Mouse (Mus musculus) thymus, adult 2 months (tissue): ENCODE data around the gene Rspo1. TPM values are rescaled to one million over a fixed set of nuclear protein-coding genes. Genes with fewer than 3 reads are reported as not detected.
A peak's percentile ranks its signal among the peaks of the same experiment; 100 is the strongest.

Experiments
- DNase-seq: peaks from one replicate; pipeline ENCODE4 v3.0.0; 2021
- H3K27ac ChIP-seq: fragments of 200-500 bp; 2 replicates; pipeline ENCODE4 v1.5.1; 2012; ENCODE audit warnings: low read length, control low read depth; ENCODE audit not compliant: control insufficient read depth, insufficient read depth
- H3K27me3 ChIP-seq: fragments of 200-500 bp; 2 replicates; pipeline ENCODE4 v1.6.1; 2012; ENCODE audit warnings: mild to moderate bottlenecking, low read length, moderate library complexity, mixed read lengths; ENCODE audit not compliant: control insufficient read depth, insufficient read depth
- H3K36me3 ChIP-seq: fragments of 200-500 bp; 2 replicates; pipeline ENCODE4 v1.6.1; 2012; ENCODE audit warnings: mild to moderate bottlenecking, low read length, moderate library complexity; ENCODE audit not compliant: control insufficient read depth, insufficient read depth
- H3K4me1 ChIP-seq: fragments of 200-500 bp; replicated peaks from 2 replicates; pipeline ENCODE4 v1.6.1; 2012; ENCODE audit warnings: low read length; ENCODE audit not compliant: control insufficient read depth, insufficient read depth
- H3K4me3 ChIP-seq: fragments of 200-500 bp; 2 replicates; pipeline ENCODE4 v1.5.1; 2012; ENCODE audit warnings: mild to moderate bottlenecking, low read length, control low read depth, moderate library complexity; ENCODE audit not compliant: control insufficient read depth, insufficient read depth
- CTCF ChIP-seq: fragments of 200-500 bp; IDR thresholded peaks from 2 replicates; pipeline ENCODE4 v1.5.1; 2012; ENCODE audit warnings: mild to moderate bottlenecking, control low read depth, low read length, moderate library complexity, borderline replicate concordance; ENCODE audit not compliant: control insufficient read depth, poor library complexity, insufficient read depth; ENCODE audit errors: extremely low read depth
- POLR2A ChIP-seq: fragments of 200-500 bp; IDR thresholded peaks from 2 replicates; pipeline ENCODE4 v1.6.1; 2012; ENCODE audit warnings: mild to moderate bottlenecking, low read length, control low read depth, moderate library complexity; ENCODE audit not compliant: control insufficient read depth, poor library complexity, insufficient read depth; ENCODE audit errors: extremely low read depth
- WGBS: fragments of 180-500 bp; shearing (Covaris S2); methylation state at CpG from one replicate; pipeline ENCODE4 v1.1.7; 2018; 5-methylcytosine and 5-hydroxymethylcytosine counted together
- polyA plus RNA-seq: library from polyadenylated mRNA; depleted of rRNA; stranded (reverse); fragments of >200 nt; gene quantifications from 2 replicates; pipeline ENCODE4 v1.2.3, GENCODE M21; 2012

The Rspo1 gene
- polyA plus RNA-seq, 1 experiment: 2.3 TPM

DNA sequence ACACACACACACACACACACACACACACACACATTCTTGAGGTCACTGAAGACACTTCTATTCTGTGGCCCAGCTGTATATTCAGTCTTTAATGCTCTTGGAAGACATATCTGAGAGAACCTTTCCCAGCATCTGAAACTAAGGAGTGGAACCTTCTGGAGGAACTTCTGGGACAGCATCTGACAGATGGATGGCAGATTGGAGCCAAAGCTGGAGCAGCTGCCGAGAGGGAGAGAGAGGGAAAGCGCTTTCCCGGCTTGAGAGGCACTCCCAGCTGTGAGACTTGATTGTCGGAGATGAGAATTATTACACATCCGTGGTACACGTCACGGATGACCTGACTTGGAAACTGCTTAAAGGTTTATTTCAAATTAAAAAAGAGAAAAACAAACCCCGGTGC lies 22.5 kb downstream of the Rspo1 start:
- H3K27me3 ChIP-seq: no peaks in the 10 kb centered on the region
- WGBS: 84% methylated on average over 8 of the region's 8 CpGs
- no peaks in the 10 kb centered on the region for H3K36me3 ChIP-seq
- H3K4me3 ChIP-seq: no peak overlapping the region
- no peak for DNase-seq
- H3K4me1 ChIP-seq: peaks cover 12% of the 10 kb centered on the region
- H3K27ac ChIP-seq: no peak overlapping the region
- TF ChIP-seq CTCF (no peak), POLR2A (no peak)

DNA sequence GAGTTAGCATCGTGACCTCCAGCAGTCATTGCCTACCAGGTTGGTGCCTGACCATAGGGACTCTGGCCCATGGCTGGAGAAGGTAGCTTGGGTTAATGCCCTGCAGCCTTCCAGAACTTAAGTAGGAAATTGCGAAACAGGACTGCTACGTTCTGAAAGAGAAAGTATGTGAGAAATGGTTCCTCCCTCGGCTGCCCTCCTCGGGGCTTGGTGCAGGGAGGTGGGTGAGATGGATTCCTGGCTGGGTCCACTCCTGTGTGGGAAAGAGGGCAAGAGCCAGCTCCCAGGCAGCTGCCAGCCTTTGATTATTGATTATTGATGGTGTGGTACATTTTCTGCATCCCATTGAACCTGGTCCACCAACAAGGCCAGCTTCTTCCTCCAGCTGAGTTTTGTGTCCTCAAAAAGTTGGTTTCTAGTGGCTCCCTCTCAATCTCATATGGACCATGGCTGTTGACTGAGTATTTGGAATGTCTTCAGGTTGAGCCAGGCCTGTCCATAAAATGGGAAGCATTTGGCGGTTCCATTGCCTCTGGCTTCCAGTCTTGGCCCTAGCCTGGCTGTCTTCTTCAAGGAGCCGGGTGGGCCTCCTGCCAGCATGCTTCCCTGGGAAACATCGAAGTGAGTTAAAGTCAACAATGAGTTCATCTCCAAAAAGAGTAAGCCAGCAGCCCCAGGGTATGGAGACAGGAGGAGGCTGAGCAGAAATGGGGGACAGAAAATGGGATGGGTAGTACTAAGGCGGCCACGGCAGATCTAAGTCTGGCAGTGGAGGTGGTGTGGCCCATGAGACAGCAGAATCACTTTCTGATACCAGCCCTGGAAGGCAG lies 29.8 kb downstream of the Rspo1 start, which contains the start of gene Gnl2:
TSS of gene Gnl2 (plus strand) at position 780 of the 830 bp plus-strand sequence.
- Histone ChIP-seq H3K27me3 (no peaks in the 10 kb centered on the region), H3K4me3 (no peak within 1 kb of the TSS)
- WGBS: 67% methylated on average over 10 of the region's 10 CpGs

DNA sequence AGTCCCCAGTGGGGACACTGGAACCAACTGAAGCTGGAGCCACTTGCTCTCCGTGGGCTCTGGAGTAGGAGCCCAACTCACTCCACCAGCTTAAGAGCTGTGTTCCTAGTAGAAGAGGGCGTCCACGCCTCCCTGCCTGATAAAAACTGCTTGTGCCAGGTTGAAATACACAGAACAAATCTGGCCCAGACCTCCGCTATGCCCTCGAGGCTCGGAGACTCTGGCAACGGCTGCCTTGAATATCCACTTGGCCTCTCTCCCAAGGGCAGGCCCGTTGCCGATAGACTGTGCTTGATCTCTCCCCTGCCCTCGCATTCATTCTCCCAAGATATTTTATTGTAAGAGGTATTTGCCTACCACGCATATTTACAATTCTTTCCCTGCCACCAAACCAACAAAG lies 31.2 kb downstream of the Rspo1 start:
- no peak for DNase-seq
- H3K4me1 ChIP-seq: no peaks in the 10 kb centered on the region
- H3K27ac ChIP-seq: no peak overlapping the region
- no peaks in the 10 kb centered on the region for H3K36me3 ChIP-seq
- TF ChIP-seq POLR2A (no peak), CTCF (no peak)
- H3K4me3 ChIP-seq: no peak overlapping the region
- no peaks in the 10 kb centered on the region for H3K27me3 ChIP-seq
- 93% methylated on average over 11 of the region's 11 CpGs for WGBS

More for the DNA sequence above, 29.8 kb downstream of the Rspo1 start, which contains the start of gene Gnl2:
- no peak within 1 kb of the TSS for H3K27ac ChIP-seq
- TF ChIP-seq POLR2A: no peak
- TF ChIP-seq CTCF: no peak
- H3K36me3 ChIP-seq: no peaks in the 10 kb centered on the region
- no peaks in the 10 kb centered on the region for H3K4me1 ChIP-seq
- DNase-seq: no peak

DNA sequence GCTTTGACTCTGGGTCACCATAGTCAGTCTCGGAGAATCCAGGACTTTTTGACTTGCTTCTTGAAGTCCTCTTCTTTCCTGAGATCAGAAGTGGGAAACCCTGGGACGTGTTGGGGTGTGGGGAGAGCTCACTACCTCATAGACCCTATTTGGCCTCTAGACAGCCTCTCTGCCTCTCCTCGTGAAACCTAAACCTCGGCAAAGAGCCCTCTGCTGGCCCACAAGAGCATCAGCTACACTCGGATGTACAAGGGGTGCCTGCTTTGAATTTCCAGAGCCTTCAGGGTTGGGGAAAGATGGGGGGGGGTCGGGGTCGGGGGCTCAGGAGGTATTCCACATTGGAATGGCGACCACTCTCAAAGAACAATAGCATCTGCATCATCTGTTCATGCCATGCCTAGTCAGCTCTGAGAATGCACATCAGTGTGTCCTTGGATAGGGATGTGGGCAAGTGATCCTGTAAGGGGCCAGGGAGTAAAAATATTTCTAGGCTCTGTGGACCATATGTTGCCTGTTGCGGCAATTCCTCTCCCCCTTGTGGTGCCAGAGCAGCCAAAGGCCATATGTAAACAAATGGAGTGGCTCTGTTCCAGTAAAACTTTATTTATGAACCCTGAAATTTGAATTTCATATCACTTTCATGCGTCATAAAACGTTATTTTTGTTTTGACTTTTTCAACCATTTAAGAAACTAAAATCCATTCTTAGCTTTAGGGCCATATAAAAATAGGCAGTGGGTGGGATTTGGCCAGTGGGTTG lies 34.7 kb downstream of the Rspo1 start:
- WGBS: 35% methylated on average over 11 of the region's 11 CpGs
- Histone ChIP-seq H3K36me3 (no peaks in the 10 kb centered on the region), H3K4me3 (no peak overlapping the region), H3K27me3 (no peaks in the 10 kb centered on the region), H3K4me1 (no peaks in the 10 kb centered on the region), H3K27ac (no peak overlapping the region)
- TF ChIP-seq POLR2A (no peak), CTCF (no peak)
- no peak for DNase-seq

DNA sequence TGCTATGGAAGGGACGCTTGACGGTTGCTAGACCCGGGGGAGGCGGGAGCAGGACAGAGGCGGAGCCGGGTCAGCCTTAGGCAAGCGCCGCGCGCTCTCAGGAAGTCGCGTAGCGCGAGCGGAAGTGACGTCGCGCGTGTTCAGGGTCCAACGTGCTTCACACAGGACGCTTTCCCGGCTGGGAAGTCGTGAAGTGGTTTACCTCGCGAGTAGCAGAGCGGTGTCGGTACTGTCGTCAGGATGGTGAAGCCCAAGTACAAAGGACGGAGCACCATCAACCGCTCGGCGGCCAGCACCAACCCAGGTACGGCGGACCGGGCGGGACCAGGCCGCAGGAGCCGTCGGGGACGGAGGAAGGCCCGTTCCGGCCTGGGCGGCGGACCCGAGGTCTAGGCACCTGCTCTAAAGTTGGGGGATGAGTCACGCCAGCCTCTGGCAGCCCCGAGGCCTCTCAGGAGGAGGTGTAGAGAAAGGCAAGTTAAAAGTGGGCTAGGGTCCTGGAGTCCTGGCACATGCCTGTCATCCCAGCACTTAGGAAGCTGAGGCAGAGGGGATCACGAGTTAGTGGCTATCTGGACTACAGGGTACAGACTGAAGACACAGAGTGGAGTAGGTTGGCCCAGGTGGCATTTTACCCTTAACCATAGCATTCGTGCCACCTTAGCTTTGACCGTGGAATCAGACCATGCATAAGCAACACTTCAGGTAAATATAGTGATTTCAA lies 43.8 kb downstream of the Rspo1 start:
- Histone ChIP-seq H3K4me1 (peaks cover 3% of the 10 kb centered on the region; the same call in 1 of the 2 replicates), H3K27ac (no peak overlapping the region), H3K36me3 (peaks cover 3% of the 10 kb centered on the region), H3K4me3 (peak overlapping the region; percentile 98), H3K27me3 (no peaks in the 10 kb centered on the region)
- under 1% methylated on average over 50 of the region's 50 CpGs for WGBS
- DNase-seq: peak; percentile 89
- TF ChIP-seq POLR2A (peak; percentile 54; the same call in 1 of the 2 replicates), CTCF (no peak)

DNA sequence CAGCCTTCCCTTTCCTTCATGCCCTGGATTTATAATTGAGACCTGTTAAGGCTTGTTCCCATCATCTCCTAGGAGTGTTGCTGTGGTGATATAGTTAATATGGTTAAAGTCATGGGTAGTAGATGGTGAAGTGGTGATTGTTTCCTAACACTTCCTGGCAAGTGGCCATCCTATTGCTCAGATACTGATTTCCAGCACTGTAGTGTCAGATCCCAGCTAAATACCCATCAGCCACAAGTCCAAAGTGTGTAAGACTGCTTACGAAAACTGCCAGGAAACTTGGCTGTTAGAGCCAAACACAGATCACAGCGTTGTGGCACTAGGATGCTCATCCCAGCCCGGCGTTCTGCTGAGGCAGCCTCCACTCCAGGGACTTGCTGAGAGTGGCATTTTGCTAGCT lies 48.1 kb downstream of the Rspo1 start:
- no peak overlapping the region for H3K4me3 ChIP-seq
- peaks cover 15% of the 10 kb centered on the region for H3K36me3 ChIP-seq
- no peak overlapping the region for H3K27ac ChIP-seq
- no peak for DNase-seq
- TF ChIP-seq POLR2A (no peak), CTCF (no peak)
- H3K27me3 ChIP-seq: no peaks in the 10 kb centered on the region
- WGBS: 94% methylated on average over 4 of the region's 4 CpGs
- peaks cover 3% of the 10 kb centered on the region; the same call in 1 of the 2 replicates for H3K4me1 ChIP-seq
